Mouse (Mus musculus): ENCODE data around the gene Ntn3.

GRCm38 (mm10) chr17:24171738-24172137 lies 37.6 kb downstream of the Ntn3 start:
- no peak for TF ChIP-seq POLR2A (IDR thresholded peaks at IDR 0.05; ENCODE audit: borderline replicate concordance, control insufficient read depth, low read depth, low read length)
- TF ChIP-seq CTCF (IDR thresholded peaks at IDR 0.05; ENCODE audit: control insufficient read depth, insufficient read depth, low read length) = no peak
